Mouse (Mus musculus) forebrain, embryonic 13.5 days (tissue): ENCODE data around the gene AU018091. TPM values are rescaled to one million over a fixed set of nuclear protein-coding genes. Genes with fewer than 3 reads are reported as not detected.
"Not testable (repeated sequence)": the region's sequence is repeated elsewhere in the genome, so short reads cannot be mapped to it uniquely, and the experiment has no call there.

Experiments
- ATAC-seq: fragments of 200-750 bp; cut with Nextera tagmentation; 2 replicates; pipeline ENCODE4 v1.8.0; 2017
- H3K27ac ChIP-seq: fragments of 300-500 bp; sonication (generic); 2 replicates; pipeline ENCODE4 v1.5.1; 2015; ENCODE audit warnings: inconsistent platforms, mild to moderate bottlenecking, moderate library complexity
- H3K27me3 ChIP-seq: fragments of 300-500 bp; sonication (generic); 2 replicates; pipeline ENCODE4 v1.6.1; 2015; ENCODE audit warnings: mild to moderate bottlenecking, inconsistent platforms
- H3K36me3 ChIP-seq: fragments of 300-500 bp; sonication (generic); 2 replicates; pipeline ENCODE4 v1.6.1; 2015; ENCODE audit warnings: mild to moderate bottlenecking, inconsistent platforms; ENCODE audit not compliant: poor library complexity, severe bottlenecking
- H3K4me1 ChIP-seq: fragments of 300-500 bp; sonication (generic); 2 replicates; pipeline ENCODE4 v1.6.1; 2015; ENCODE audit warnings: inconsistent platforms
- H3K4me2 ChIP-seq: fragments of 300-500 bp; sonication (generic); 2 replicates; pipeline ENCODE4 v1.6.1; 2015; ENCODE audit warnings: inconsistent platforms, mild to moderate bottlenecking, moderate library complexity
- H3K4me3 ChIP-seq: fragments of 300-500 bp; sonication (generic); 2 replicates; pipeline ENCODE4 v1.5.1; 2015; ENCODE audit warnings: mild to moderate bottlenecking, inconsistent platforms
- H3K9ac ChIP-seq: fragments of 300-500 bp; sonication (generic); 2 replicates; pipeline ENCODE4 v1.6.1; 2015; ENCODE audit warnings: mild to moderate bottlenecking, inconsistent platforms
- H3K9me3 ChIP-seq: fragments of 300-500 bp; sonication (generic); replicated peaks from 2 replicates; pipeline ENCODE4 v1.6.1; 2016; ENCODE audit warnings: inconsistent platforms
- WGBS: fragments of 180-500 bp; shearing (Covaris S2); methylation state at CpG from one replicate; pipeline ENCODE4 v1.1.7; 2015; 5-methylcytosine and 5-hydroxymethylcytosine counted together
- microRNA counts: library from miRNA; unstranded; fragments of <30 nt; microRNA quantifications from one replicate; lab custom pipeline; 2016
- microRNA-seq: library from miRNA; unstranded; fragments of <30 nt; microRNA quantifications from one replicate; pipeline ENCODE4, GENCODE M21; 2016
- polyA plus RNA-seq: library from polyadenylated mRNA; unstranded; fragments of >200 nt; fragmentation: Nextera tagmentation; extraction: Ambion mirVana; gene quantifications from 2 replicates; pipeline ENCODE4 v1.2.1, GENCODE M21; 2015

Gene AU018091
- polyA plus RNA-seq, 1 experiment from 2014 or later = not detected

DNA sequence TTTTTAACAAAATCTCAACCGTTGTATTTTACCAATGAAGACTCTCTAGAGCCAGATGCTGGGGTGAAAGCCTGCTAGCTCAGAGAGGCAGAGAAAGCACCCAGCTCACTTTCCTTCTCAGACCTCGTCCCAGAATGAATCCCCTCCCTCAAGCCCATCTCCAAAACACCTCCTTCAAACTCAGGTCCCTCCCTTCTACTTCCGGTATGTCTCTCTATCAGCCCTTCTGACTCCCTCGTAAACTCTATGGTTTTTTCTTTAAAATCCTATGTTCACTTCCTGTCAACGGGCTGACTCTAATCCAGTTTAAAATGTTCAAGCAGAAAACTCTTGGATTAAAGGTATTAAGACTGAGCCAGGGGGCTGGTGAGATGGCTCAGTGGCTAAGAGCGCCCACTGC is 4.6 kb downstream of the AU018091 start:
- Histone ChIP-seq H3K27ac (no peak overlapping the region), H3K9ac (no peak overlapping the region), H3K4me3 (no peak overlapping the region), H3K27me3 (no peaks in the 10 kb centered on the region), H3K4me1 (no peaks in the 10 kb centered on the region), H3K36me3 (no peaks in the 10 kb centered on the region), H3K9me3 (peaks cover 14% of the 10 kb centered on the region), H3K4me2 (no peak overlapping the region)
- ATAC-seq = no peak
- 84% methylated on average over 6 of the region's 6 CpGs for WGBS

DNA sequence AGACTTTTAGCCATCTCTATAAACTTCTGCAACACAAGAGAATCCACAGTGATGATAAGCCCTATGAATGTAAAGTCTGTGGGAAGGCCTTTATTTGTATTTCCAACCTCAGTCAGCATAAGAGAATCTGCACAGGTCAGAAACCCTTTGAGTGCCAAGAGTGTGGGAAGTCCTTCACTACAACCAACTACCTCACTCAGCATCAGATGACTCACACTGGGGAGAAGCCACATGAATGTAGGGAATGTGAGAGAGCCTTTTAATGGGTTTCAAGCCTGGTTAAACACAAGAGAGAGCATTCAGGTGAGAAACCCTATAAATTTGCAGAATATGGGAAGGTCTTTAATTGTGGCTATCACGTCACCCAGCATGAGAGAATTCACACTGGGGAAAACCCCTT is 18.6 kb downstream of the AU018091 start:
- Histone ChIP-seq H3K27me3 (no peaks in the 10 kb centered on the region), H3K4me2 (no peak overlapping the region), H3K4me1 (no peaks in the 10 kb centered on the region), H3K4me3 (no peak overlapping the region), H3K9me3 (peaks cover 45% of the 10 kb centered on the region), H3K9ac (no peak overlapping the region), H3K36me3 (no peaks in the 10 kb centered on the region), H3K27ac (no peak overlapping the region)
- WGBS = 87% methylated on average over 1 of the region's 1 CpGs
- ATAC-seq = no peak

DNA sequence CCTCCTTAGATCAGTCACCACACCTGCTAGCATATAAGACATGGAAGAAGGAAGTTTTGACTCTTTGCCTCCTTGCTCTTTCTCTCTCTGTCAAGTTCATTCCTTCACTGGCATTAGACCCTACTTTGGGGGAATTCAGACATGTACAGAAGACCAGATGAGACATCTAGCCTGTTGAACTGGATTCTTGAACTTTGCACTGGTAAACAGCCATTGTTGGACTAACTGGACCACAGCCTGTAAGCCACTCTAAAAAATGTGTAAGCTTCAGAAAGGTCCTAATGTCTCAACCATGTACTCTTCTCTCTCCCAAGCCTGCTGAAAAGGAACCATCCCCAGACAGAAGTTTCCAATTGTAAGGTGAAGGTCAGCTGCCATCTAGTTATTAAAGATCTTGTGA is 22.9 kb downstream of the AU018091 start:
- H3K4me2 ChIP-seq = no peak overlapping the region
- H3K36me3 ChIP-seq = no peaks in the 10 kb centered on the region
- H3K27me3 ChIP-seq = no peaks in the 10 kb centered on the region
- no peak overlapping the region for H3K4me3 ChIP-seq
- H3K9me3 ChIP-seq = peaks cover 46% of the 10 kb centered on the region
- no peaks in the 10 kb centered on the region for H3K4me1 ChIP-seq
- ATAC-seq = no peak
- H3K9ac ChIP-seq = no peak overlapping the region
- H3K27ac ChIP-seq = no peak overlapping the region

DNA sequence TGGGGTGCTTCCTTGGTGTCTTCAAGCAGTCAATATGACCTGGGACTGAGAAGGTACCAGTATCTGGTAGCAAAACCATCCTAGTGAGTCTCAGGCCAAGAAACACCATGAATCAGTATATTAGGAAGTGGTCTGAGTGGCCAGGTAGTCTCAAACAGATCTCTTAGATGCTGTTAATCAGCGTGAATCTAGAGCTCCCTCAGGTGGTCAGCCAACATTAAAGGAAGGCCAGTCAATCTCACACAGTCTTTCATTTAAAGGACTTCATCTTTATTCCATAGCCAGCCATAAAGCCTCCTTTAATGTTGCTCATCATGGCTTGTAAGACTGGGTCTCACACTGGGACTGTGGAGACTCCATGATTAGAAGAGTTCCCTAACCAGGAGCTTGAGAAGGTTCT is 25.7 kb downstream of the AU018091 start:
- H3K27me3 ChIP-seq = no peaks in the 10 kb centered on the region
- H3K9ac ChIP-seq = no peak overlapping the region
- H3K4me2 ChIP-seq = no peak overlapping the region
- H3K4me1 ChIP-seq = no peaks in the 10 kb centered on the region
- H3K27ac ChIP-seq = no peak overlapping the region
- H3K36me3 ChIP-seq = no peaks in the 10 kb centered on the region
- WGBS = 12% methylated on average over 1 of the region's 1 CpGs
- H3K9me3 ChIP-seq = peaks cover 32% of the 10 kb centered on the region
- no peak for ATAC-seq
- no peak overlapping the region for H3K4me3 ChIP-seq

DNA sequence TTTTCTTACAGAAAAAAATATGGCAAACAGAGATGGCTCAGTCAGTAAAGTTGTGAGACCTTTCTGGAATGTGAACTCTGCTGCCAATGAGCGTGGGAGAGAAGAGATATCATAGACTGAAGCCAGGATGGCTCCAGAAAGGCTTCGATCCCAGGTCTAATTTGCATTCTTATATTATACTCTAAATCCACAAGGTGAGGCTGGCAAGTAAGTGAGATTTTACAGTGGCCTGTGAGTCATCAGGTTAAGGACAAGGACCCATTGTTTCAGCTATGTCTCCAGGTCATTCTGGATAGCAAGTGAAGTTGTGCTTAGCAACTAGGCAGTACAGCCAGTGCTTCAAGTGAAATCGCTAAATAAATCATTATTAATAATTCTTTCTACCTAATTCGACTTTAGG is 33.4 kb downstream of the AU018091 start:
- Histone ChIP-seq H3K4me2 (no peak overlapping the region), H3K27ac (no peak overlapping the region), H3K9me3 (peaks cover 32% of the 10 kb centered on the region), H3K9ac (no peak overlapping the region), H3K4me1 (no peaks in the 10 kb centered on the region), H3K27me3 (no peaks in the 10 kb centered on the region), H3K36me3 (no peaks in the 10 kb centered on the region), H3K4me3 (no peak overlapping the region)
- no peak for ATAC-seq
- WGBS = 80% methylated on average over 4 of the region's 4 CpGs

DNA sequence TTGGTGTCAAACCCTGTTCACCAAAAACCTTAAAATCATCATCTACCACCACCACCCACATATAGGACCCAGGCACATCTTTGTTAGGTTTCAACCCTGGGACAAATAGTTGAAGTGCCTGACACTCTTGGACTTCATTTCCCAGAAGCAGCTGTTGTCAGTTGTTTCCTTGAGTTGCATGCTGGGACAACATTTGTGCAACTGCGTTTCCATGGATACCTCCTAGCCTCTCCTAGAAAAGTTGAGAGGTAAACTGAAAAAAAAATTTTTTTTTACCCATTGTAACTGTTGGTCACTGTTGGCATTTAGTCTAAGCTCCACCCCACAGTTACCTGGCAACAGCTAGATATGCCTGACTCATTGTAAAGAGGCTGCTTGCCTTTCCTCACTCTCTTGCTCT is 34.3 kb downstream of the AU018091 start:
- Histone ChIP-seq H3K4me2 (no peak overlapping the region), H3K4me1 (no peaks in the 10 kb centered on the region), H3K9me3 (peaks cover 29% of the 10 kb centered on the region), H3K27ac (no peak overlapping the region), H3K36me3 (no peaks in the 10 kb centered on the region), H3K4me3 (no peak overlapping the region), H3K9ac (no peak overlapping the region), H3K27me3 (no peaks in the 10 kb centered on the region)
- 76% methylated on average over 1 of the region's 1 CpGs for WGBS
- no peak for ATAC-seq

DNA sequence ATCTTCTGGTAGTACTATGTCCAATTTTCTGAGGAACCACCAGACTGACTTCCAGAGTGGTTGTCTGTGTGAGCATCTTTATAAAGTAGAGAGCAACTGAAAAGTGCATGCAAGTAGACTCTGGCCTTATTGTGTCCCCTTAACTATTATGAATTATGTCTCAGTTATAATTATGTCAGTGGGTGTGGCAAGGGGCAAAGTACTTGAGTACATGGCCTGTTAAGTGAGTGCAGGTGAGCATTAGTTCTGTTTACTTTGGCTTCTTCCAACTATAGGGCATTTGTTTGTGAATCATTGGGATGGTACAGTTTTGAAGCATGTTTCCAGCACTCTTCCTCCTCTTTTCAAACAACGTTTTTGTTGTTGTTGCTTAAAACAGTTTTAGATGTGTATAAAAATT is 38.7 kb downstream of the AU018091 start:
- Histone ChIP-seq H3K36me3 (no peaks in the 10 kb centered on the region), H3K27me3 (no peaks in the 10 kb centered on the region), H3K4me1 (no peaks in the 10 kb centered on the region), H3K9me3 (peaks cover 34% of the 10 kb centered on the region), H3K27ac (no peak overlapping the region), H3K4me3 (no peak overlapping the region), H3K9ac (no peak overlapping the region), H3K4me2 (no peak overlapping the region)
- WGBS = 64% methylated on average over 1 of the region's 1 CpGs
- no peak for ATAC-seq

DNA sequence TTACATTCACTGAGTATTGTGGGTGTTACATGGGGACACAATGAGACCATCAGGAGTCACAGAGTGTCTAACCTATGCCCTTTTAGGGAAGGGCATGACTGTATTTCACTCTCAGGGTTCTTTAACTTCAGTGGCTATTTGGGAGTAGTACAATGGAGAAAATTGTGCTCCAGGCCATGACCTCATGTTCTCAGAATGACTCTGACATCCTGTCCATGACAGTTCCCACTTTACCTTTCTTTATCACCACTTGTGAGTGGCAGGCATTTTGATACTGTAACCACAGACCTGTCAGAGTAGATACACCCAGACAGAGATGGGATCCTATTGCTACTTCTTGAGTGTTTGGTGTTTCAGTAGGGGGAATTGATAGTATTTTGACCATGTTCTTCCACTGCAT is 40.4 kb downstream of the AU018091 start:
- H3K4me2 ChIP-seq, H3K4me3 ChIP-seq, H3K36me3 ChIP-seq, H3K4me1 ChIP-seq, H3K9ac ChIP-seq, ATAC-seq, H3K27ac ChIP-seq, H3K27me3 ChIP-seq: not testable (repeated sequence)
- peaks cover 31% of the 10 kb centered on the region for H3K9me3 ChIP-seq

DNA sequence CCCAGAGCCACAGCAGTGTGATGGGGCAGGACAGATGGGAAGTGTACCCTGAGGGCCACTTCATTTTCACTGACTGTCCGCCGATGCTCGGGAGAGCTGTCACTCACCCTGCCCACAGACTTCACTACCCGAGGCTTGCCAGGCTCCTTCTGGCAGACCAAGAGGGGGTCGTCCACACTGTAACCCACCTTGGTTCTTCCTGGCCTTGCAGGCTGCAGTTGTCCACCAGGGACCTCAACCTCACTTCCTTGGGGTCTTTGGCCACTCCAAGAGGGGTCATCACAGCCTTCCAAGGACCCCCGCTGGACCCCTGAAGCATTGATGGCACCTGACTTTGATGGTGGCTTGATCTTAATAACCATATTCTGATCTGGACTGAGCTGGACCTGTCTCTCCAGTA is 57.8 kb downstream of the AU018091 start:
- WGBS = no CpG with 5 or more reads among the region's 6 CpGs
- H3K36me3 ChIP-seq, H3K27me3 ChIP-seq, H3K4me1 ChIP-seq, H3K9ac ChIP-seq, ATAC-seq, H3K4me3 ChIP-seq, H3K4me2 ChIP-seq, H3K9me3 ChIP-seq, H3K27ac ChIP-seq: not testable (repeated sequence)

DNA sequence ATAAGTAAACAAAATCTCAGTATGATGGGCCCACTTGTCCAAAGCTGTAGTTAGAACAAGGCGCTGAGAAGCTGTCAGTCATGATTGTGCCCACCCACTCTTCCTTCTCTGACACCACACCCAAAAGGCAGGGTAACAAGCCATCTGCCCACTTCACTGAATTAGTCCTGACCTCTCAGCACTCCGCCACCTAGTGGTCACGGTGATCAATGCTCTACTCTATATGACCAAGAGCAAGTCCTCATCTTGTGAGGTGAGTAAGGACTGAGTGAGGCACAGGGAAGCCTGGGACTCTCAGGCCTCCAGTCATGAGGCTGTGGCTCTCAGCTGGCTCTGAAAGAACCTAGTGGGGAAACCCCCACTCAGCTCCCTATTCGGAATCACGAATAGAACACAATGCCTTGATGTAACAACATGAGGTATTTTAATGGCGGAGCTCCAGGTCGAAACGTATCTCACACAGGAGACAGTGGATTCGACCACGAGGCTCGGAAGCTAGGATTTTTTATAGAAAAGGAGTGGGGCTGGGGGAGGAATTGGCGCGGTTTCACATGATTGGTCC is 62.4 kb downstream of the AU018091 start:
- H3K4me2 ChIP-seq, H3K36me3 ChIP-seq, H3K4me3 ChIP-seq, H3K27ac ChIP-seq, H3K9me3 ChIP-seq, H3K4me1 ChIP-seq, H3K9ac ChIP-seq, ATAC-seq, H3K27me3 ChIP-seq: not testable (repeated sequence)
- WGBS = 71% methylated on average over 13 of the region's 13 CpGs

MicroRNAs encoded within 50 kb of the gene (microRNA counts, 519-probe panel; counts per million panel counts)
- microRNA mmu-miR-290-3p (lab: Ali Mortazavi, UCI) (1,857 counts per million, percentile 57 among the panel's probes with 10 or more counts), microRNA mmu-miR-290-5p (lab: Ali Mortazavi, UCI) (177 counts per million, percentile 53 among the panel's probes with 10 or more counts), microRNA mmu-miR-291a-3p (lab: Ali Mortazavi, UCI) (644 counts per million, percentile 54 among the panel's probes with 10 or more counts), microRNA mmu-miR-291a-5p (lab: Ali Mortazavi, UCI) (177 counts per million, percentile 53 among the panel's probes with 10 or more counts), microRNA mmu-miR-292-5p (lab: Ali Mortazavi, UCI) (177 counts per million, percentile 53 among the panel's probes with 10 or more counts)

Small RNA genes lying within 50 kb of the gene (microRNA-seq; reads per million reads assigned to microRNA genes)
- gene Mir290a = not detected
- gene Mir290b = not detected
- 1.1 reads per million for gene Mir291a
- gene Mir292 = not detected
- not detected for gene Mir292b

Other genes with a start within 250 kb of the AU018091 start
- gene Nlrp12, start 80.5 kb upstream of the AU018091 start, polyA plus RNA-seq = not detected in 2 replicates
- 14.6 and 16.3 TPM in 2 replicates for gene Myadm, start 119.9 kb upstream of the AU018091 start, polyA plus RNA-seq
- gene Prkcg, start 120.0 kb upstream of the AU018091 start, polyA plus RNA-seq = 0.62 and 0.77 TPM in 2 replicates
- 4.6 TPM in 2 replicates for gene Cacng7, start 163.8 kb upstream of the AU018091 start, polyA plus RNA-seq
- gene Cacng8, start 221.5 kb upstream of the AU018091 start, polyA plus RNA-seq = 10.0 and 12.6 TPM in 2 replicates